ENCODE assay signal across 11 mouse cellular contexts in the genomic region with DNA sequence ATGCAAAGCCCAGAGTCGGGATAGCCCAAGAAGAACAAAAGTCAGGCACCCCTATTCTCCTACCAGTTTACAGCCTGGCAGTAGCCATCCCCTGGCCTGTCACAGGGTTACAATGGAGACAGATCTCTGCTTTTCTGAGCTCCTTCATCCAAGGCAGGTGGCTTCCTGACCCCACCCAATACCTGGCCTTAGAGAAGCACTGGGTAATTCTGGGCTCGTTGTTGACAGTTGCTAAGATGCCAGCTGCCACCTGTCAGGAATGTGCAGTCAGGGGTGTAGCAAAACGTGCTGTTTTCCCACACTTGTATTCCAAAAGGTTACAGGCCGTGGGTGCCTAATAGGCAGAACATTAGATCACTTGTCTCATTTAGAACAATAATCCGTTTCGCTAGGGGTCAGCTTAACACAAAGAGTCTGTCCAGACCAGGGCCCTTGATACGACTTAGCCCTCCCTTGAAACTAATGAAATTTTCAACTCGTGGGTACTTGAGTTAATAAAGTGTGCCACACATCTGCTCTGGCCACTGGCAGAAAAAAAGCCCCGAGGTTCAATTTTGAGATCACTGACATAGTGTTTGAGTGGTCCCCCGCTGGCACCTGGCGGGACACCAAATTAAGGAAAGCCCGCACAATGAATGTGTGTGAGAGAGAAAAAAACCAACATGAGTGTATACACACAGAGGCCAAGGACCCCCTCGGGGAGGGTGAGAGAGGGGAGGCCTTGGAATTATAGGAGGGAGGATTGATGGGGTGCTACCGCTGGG. TPM values are rescaled to one million over a fixed set of nuclear protein-coding genes. Genes with fewer than 3 reads are reported as not detected.
DNase-seq lines count a peak whose midpoint lies in the region; ATAC-seq lines count a peak whose summit lies in the region.
"Had no signal": no experiment of that assay in that cellular context is flagged by ENCODE, and none has a peak within 500 bp of the region (broad histone marks: within the 10 kb centered on the region; RNA-seq: fewer than 3 reads in every experiment).

No protein-coding gene starts in this region.

- peaks cover 13% of the 10 kb centered on the region for H3K4me1 ChIP-seq in forebrain, embryonic 10.5 days
- no peaks in the 10 kb centered on the region for H3K4me1 ChIP-seq in hindbrain, embryonic 16.5 days (ENCODE audit: control insufficient read depth, insufficient read depth, low read depth, low read length)
- no peaks in the 10 kb centered on the region for H3K4me1 ChIP-seq in heart, embryonic 12.5 days (replicated peaks)

- peak; percentile 19 to 37 for DNase-seq in cerebellum, postnatal 10 days
- no peak for DNase-seq in cerebellum, postnatal 36 days
- DNase-seq in forebrain, embryonic 10.5 days (ENCODE audit: extremely low spot score, low spot score), result peak; percentile 58
- DNase-seq in neural tube, embryonic 10.5 days (ENCODE audit: extremely low spot score, low spot score), result peak; percentile 28
- DNase-seq in gastrocnemius, adult 18-20 months (ENCODE audit: low spot score), result no peak
- DNase-seq in heart, postnatal 14 days, result no peak
- DNase-seq: cerebellum, adult 8-10 months; kidney, adult 2 months; lung, postnatal 10 days had no signal

- no peaks in the 10 kb centered on the region for H3K9me3 ChIP-seq in forebrain, embryonic 10.5 days
- H3K9me3 ChIP-seq in hindbrain, embryonic 16.5 days (ENCODE audit: control insufficient read depth, low read length), result no peaks in the 10 kb centered on the region
- 0 out of 2 replicates have a peak, but pooled peaks cover 2% of the 10 kb centered on the region for H3K9me3 ChIP-seq in heart, embryonic 12.5 days (replicated peaks)

- no peak overlapping the region for H3K4me3 ChIP-seq in forebrain, embryonic 10.5 days
- no peak overlapping the region for H3K4me3 ChIP-seq in hindbrain, embryonic 16.5 days (ENCODE audit: low read length)
- no peak overlapping the region for H3K4me3 ChIP-seq in heart, embryonic 12.5 days

- no peak overlapping the region for H3K9ac ChIP-seq in hindbrain, embryonic 16.5 days (ENCODE audit: low read depth, low read length)
- no peak overlapping the region for H3K9ac ChIP-seq in heart, embryonic 12.5 days

- H3K4me2 ChIP-seq in hindbrain, embryonic 16.5 days (ENCODE audit: low read length), result no peak overlapping the region
- no peak overlapping the region for H3K4me2 ChIP-seq in heart, embryonic 12.5 days

- H3K27ac ChIP-seq in forebrain, embryonic 10.5 days, result no peak overlapping the region
- H3K27ac ChIP-seq in hindbrain, embryonic 16.5 days (ENCODE audit: low read depth, low read length), result no peak overlapping the region
- H3K27ac ChIP-seq in heart, embryonic 12.5 days (ENCODE audit: poor library complexity, severe bottlenecking), result no peak overlapping the region

- intact Hi-C loops in heart, postnatal 14 days (cut with DNase I), result no loop called here

- H3K27me3 ChIP-seq in forebrain, embryonic 10.5 days (ENCODE audit: poor library complexity, severe bottlenecking), result peaks cover 76% of the 10 kb centered on the region
- H3K27me3 ChIP-seq in hindbrain, embryonic 16.5 days (replicated peaks; ENCODE audit: control insufficient read depth, insufficient read depth, low read length), result peaks cover 7% of the 10 kb centered on the region
- H3K27me3 ChIP-seq in heart, embryonic 12.5 days (replicated peaks), result no peaks in the 10 kb centered on the region

- no peaks in the 10 kb centered on the region for H3K36me3 ChIP-seq in forebrain, embryonic 10.5 days (replicated peaks)
- no peaks in the 10 kb centered on the region for H3K36me3 ChIP-seq in hindbrain, embryonic 16.5 days (ENCODE audit: control insufficient read depth, insufficient read depth, low read length)
- H3K36me3 ChIP-seq in heart, embryonic 12.5 days, result no peaks in the 10 kb centered on the region

- WGBS in forebrain, embryonic 10.5 days, result 23% methylated on average over 14 of the region's 14 CpGs
- 11% methylated on average over 14 of the region's 14 CpGs for WGBS in hindbrain, embryonic 16.5 days
- WGBS in heart, embryonic 12.5 days, result 67% methylated on average over 14 of the region's 14 CpGs

- ATAC-seq in hindbrain, embryonic 16.5 days, result peak; percentile 76
- no peak for ATAC-seq in heart, embryonic 12.5 days (ENCODE audit: insufficient number of reproducible peaks, low FRiP score)

RNA-seq across cellular contexts. Expression of gene Apob, which starts 54.3 kb away (rescaled TPM):
- polyA plus RNA-seq in forebrain, embryonic 10.5 days (2016; fragmentation: Nextera tagmentation; extraction: Ambion mirVana), result 0.06 and 0.09 TPM in 2 replicates
- 0.04 TPM in 2 replicates for polyA plus RNA-seq in hindbrain, embryonic 16.5 days (2015; fragmentation: Nextera tagmentation; extraction: Ambion mirVana)
- 1 to 10 TPM in 1 of 2 experiments, under 1 TPM in 1; 0.02 to 1.7 TPM for total RNA-seq in gastrocnemius, adult 18-20 months (2021)
- total RNA-seq in heart, postnatal 14 days (2021), result under 1 TPM in 1 of 2 experiments, not detected in 1; 0.07 TPM
- 0.62 and 2.3 TPM in 2 replicates for polyA plus RNA-seq in heart, embryonic 12.5 days (2016; fragmentation: Nextera tagmentation; extraction: Ambion mirVana)

Comparison
In these comparisons a context has a peak if more than half of its experiments do, and no peak if none do; other contexts are left out.
1. DNase-seq: peak in cerebellum, postnatal 10 days (2 of 2), forebrain, embryonic 10.5 days (single experiment) and neural tube, embryonic 10.5 days (single experiment); none in cerebellum, postnatal 36 days (0 of 2), gastrocnemius, adult 18-20 months (single experiment) and heart, postnatal 14 days (0 of 2).